In the genomic region with DNA sequence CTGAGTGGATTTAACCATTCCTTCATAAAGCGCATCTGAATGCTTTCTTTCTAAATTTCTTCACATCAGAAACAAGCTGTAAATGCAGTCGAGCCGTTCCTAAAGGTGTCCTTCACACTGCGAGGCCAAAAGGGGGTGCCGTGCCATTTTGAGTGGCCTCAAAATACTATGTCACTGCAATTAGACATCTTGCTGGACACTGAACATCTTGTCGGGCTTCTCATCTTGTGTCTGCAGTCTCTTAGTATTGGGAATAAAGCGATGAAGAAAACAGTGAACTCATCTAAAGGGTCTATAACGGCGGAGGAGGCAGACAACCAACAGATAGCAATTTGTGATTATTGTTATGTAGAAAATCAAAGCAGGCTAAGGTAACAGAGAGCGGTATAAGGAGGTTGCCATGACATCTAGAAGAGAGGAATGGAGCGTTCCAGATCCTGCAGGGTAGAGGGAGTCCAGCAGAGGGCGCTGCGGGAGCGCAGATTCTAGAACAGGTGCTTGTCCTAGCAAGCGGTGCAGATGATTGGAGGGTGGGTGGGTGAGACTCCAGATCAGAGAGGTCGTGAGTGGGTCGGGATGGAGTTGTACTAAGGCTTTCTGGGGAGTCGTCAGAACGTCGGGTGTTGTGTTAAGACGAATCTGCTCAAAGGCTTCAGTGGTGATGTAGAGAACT, we compare ENCODE assay signal across 8 mouse cellular contexts. TPM values are rescaled to one million over a fixed set of nuclear protein-coding genes. Genes with fewer than 3 reads are reported as not detected.
DNase-seq lines count a peak whose midpoint lies in the region; ATAC-seq and TF ChIP-seq lines count a peak whose summit lies in the region.
"Had no signal": no experiment of that assay in that cellular context is flagged by ENCODE, and none has a peak within 500 bp of the region (broad histone marks: within the 10 kb centered on the region; RNA-seq: fewer than 3 reads in every experiment).

No protein-coding gene starts in this region.

- WGBS in intestine, embryonic 16.5 days = 21% methylated on average over 21 of the region's 21 CpGs
- whole genome bisulfite sequencing in midbrain, embryonic 11.5 days = 22% methylated on average over 21 of the region's 21 CpGs
- 21% methylated on average over 21 of the region's 21 CpGs for WGBS in small intestine, adult 2 months

- no peaks in the 10 kb centered on the region for H3K4me1 ChIP-seq in intestine, embryonic 16.5 days (ENCODE audit: control insufficient read depth, insufficient read depth, low read length)
- H3K4me1 ChIP-seq in midbrain, embryonic 11.5 days (ENCODE audit: control insufficient read depth, insufficient read depth, low read length) = no peaks in the 10 kb centered on the region
- H3K4me1 ChIP-seq in small intestine, adult 2 months (ENCODE audit: control insufficient read depth, insufficient read depth, insufficient read length, low read length) = no peaks in the 10 kb centered on the region

- no peaks in the 10 kb centered on the region for H3K27me3 ChIP-seq in intestine, embryonic 16.5 days (replicated peaks; ENCODE audit: control insufficient read depth, insufficient read depth, low read length)
- H3K27me3 ChIP-seq in midbrain, embryonic 11.5 days (ENCODE audit: control insufficient read depth, insufficient read depth, low read length) = no peaks in the 10 kb centered on the region
- H3K27me3 ChIP-seq in small intestine, adult 2 months (ENCODE audit: control insufficient read depth, insufficient read depth, low read length) = no peaks in the 10 kb centered on the region
- H3K27me3 ChIP-seq: megakaryocyte, embryonic 14.5 days had no signal

- intact Hi-C loops in left cerebral cortex, postnatal 14 days (cut with DNase I) = loop anchor here (1.0 to 10.0 kb wide), 2 partner anchors 100 to 282 kb away; no protein-coding TSS in a partner anchor

- no peak overlapping the region for H3K4me3 ChIP-seq in intestine, embryonic 16.5 days (ENCODE audit: low read length)
- H3K4me3 ChIP-seq in midbrain, embryonic 11.5 days (ENCODE audit: low read depth, low read length) = no peak overlapping the region
- no peak overlapping the region for H3K4me3 ChIP-seq in small intestine, adult 2 months (ENCODE audit: low read depth, low read length)
- H3K4me3 ChIP-seq: megakaryocyte, embryonic 14.5 days had no signal

- TF ChIP-seq POLR2A in small intestine, adult 2 months (IDR thresholded peaks at IDR 0.05; ENCODE audit: low read depth, low read length) = no peak

- TF ChIP-seq CTCF in small intestine, adult 2 months (IDR thresholded peaks at IDR 0.05; ENCODE audit: extremely low read depth, insufficient read length, insufficient replicate concordance, low read depth, low read length) = peak; percentile 94

- no peaks in the 10 kb centered on the region for H3K9me3 ChIP-seq in intestine, embryonic 16.5 days (ENCODE audit: control insufficient read depth, low read length)
- H3K9me3 ChIP-seq in midbrain, embryonic 11.5 days (ENCODE audit: control insufficient read depth, low read length) = no peaks in the 10 kb centered on the region

- H3K27ac ChIP-seq in intestine, embryonic 16.5 days (ENCODE audit: low read length) = no peak overlapping the region
- H3K27ac ChIP-seq in midbrain, embryonic 11.5 days (ENCODE audit: low read depth, low read length) = no peak overlapping the region
- H3K27ac ChIP-seq in small intestine, adult 2 months (ENCODE audit: insufficient read depth, low read depth, low read length) = no peak overlapping the region

- peaks cover 4% of the 10 kb centered on the region for H3K36me3 ChIP-seq in intestine, embryonic 16.5 days (ENCODE audit: control insufficient read depth, insufficient read depth, low read length)
- no peaks in the 10 kb centered on the region for H3K36me3 ChIP-seq in midbrain, embryonic 11.5 days (ENCODE audit: control insufficient read depth, insufficient read depth, low read length)
- no peaks in the 10 kb centered on the region for H3K36me3 ChIP-seq in small intestine, adult 2 months (ENCODE audit: control insufficient read depth, insufficient read depth, low read length)

- peak; percentile 85 for DNase-seq in R1 (ENCODE audit: low read depth, low spot score)
- DNase-seq in cerebellum, adult 9-11 months = peak; percentile 67
- DNase-seq in frontal cortex, postnatal 36 days (ENCODE audit: low spot score in 2 of 2) = peak; percentile 91 to 92
- peak; percentile 88 to 93 for DNase-seq in left cerebral cortex, postnatal 14 days (ENCODE audit: low spot score in 2 of 2)
- peak; percentile 99 for DNase-seq in midbrain, embryonic 11.5 days (ENCODE audit: low spot score, missing footprints)

- peak; percentile 59 for ATAC-seq in intestine, embryonic 16.5 days
- ATAC-seq in midbrain, embryonic 11.5 days (ENCODE audit: low FRiP score) = peak; percentile 84

- H3K9ac ChIP-seq in intestine, embryonic 16.5 days (ENCODE audit: low read depth, low read length) = no peak overlapping the region
- no peak overlapping the region for H3K9ac ChIP-seq in midbrain, embryonic 11.5 days (ENCODE audit: low read length)

- no peak overlapping the region for H3K4me2 ChIP-seq in intestine, embryonic 16.5 days (ENCODE audit: low read depth, low read length)
- no peak overlapping the region for H3K4me2 ChIP-seq in midbrain, embryonic 11.5 days

RNA-seq across cellular contexts. Expression of gene Gtf2a1l, which starts 15.6 kb away (rescaled TPM):
- polyA plus RNA-seq in intestine, embryonic 16.5 days (2015; fragmentation: Nextera tagmentation; extraction: Ambion mirVana) = 0.11 and 0.22 TPM in 2 replicates
- under 1 TPM; 0.51 to 0.70 TPM for total RNA-seq in left cerebral cortex, postnatal 14 days (2021)
- polyA plus RNA-seq in midbrain, embryonic 11.5 days (2014; fragmentation: Nextera tagmentation; extraction: Ambion mirVana) = 0.33 TPM in 1 of 2 replicates, not detected in the other
- polyA plus RNA-seq in small intestine, adult 2 months (2012; rRNA removed) = not detected in 2 replicates

RNA-seq across cellular contexts. Expression of gene Ston1, which starts 55.4 kb away (rescaled TPM):
- polyA plus RNA-seq in intestine, embryonic 16.5 days (2015; fragmentation: Nextera tagmentation; extraction: Ambion mirVana) = 3.9 and 4.3 TPM in 2 replicates
- 1 to 10 TPM; 4.4 to 6.6 TPM for total RNA-seq in left cerebral cortex, postnatal 14 days (2021)
- 2.7 and 2.9 TPM in 2 replicates for polyA plus RNA-seq in midbrain, embryonic 11.5 days (2014; fragmentation: Nextera tagmentation; extraction: Ambion mirVana)
- 2.3 and 5.4 TPM in 2 replicates for polyA plus RNA-seq in small intestine, adult 2 months (2012; rRNA removed)
